Mouse (Mus musculus): Measurements from ENCODE around the gene Hdac1. TPM values are rescaled to one million over a fixed set of nuclear protein-coding genes. Genes with fewer than 3 reads are reported as not detected.
"Not testable (repeated sequence)": the region's sequence is repeated elsewhere in the genome, so short reads cannot be mapped to it uniquely, and the experiment has no call there.

Hdac1 gene
- polyA plus RNA-seq, 1 experiment from 2014 or later: 200 TPM

DNA sequence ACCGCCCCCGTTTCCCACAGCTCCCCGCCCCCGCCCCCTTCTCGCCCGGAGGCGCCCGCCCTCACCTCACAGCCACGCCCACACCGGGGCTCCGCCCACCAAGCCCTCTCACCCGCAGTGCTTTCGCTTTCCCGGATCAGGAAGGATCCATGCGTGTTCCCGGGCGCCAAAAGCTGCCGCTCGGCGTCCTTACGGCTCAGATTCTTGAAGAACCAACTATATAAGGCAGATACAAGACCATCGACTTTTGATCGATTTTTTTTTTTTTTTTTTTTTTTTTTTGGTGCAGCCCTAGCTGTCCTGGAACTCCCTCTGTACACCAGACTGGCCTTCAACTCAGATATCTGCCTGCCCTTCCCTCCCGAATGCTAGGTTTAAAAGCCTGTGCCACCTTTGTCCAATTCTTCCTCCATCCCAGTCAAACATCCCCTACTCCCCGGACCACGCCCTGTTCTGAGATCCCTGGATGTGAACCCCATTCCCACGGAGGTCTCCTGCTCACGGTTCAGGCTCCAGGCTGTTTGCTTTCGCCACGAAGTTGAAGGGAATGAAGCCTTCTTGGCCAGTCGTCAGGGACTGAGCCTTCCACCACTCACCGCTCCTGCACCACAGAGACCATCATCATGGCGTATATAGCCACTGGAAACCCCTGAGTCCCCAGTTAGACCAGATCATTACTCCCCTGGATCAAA lies 14.2 kb upstream of the Hdac1 start:
- Histone ChIP-seq H3K4me2 (replicated peaks) (peak overlapping the region; percentile 87), H3K9ac (peak overlapping the region; percentile 51), H3K4me3 (replicated peaks) (peak overlapping the region; percentile 46), H3K27ac (0 out of 2 replicates have a peak overlapping the region, but pooled peaks have one; percentile 48), H3K9me3 (no peaks in the 10 kb centered on the region), H3K4me1 (replicated peaks) (peaks cover 10% of the 10 kb centered on the region), H3K27me3 (replicated peaks) (no peaks in the 10 kb centered on the region), H3K36me3 (no peaks in the 10 kb centered on the region)
- ATAC-seq: peak; percentile 93
- 5% methylated on average over 33 of the region's 33 CpGs for WGBS

- H3K4me1 ChIP-seq (replicated peaks): peaks cover 10% of the 10 kb centered on the region
- H3K4me3 ChIP-seq (replicated peaks): peak overlapping the region; percentile 46
- peak overlapping the region; percentile 7; the same call in 1 of the 2 replicates for H3K27ac ChIP-seq
- H3K9ac ChIP-seq: peak overlapping the region; percentile 51
- H3K4me2 ChIP-seq (replicated peaks): peak overlapping the region; percentile 87
- H3K36me3 ChIP-seq: no peaks in the 10 kb centered on the region
- no peaks in the 10 kb centered on the region for H3K27me3 ChIP-seq (replicated peaks)
- WGBS: under 1% methylated on average over 24 of the region's 24 CpGs
- no peaks in the 10 kb centered on the region for H3K9me3 ChIP-seq
- ATAC-seq: peak; percentile 79
Measured at GRCm38 (mm10) chr4:129555862-129556531, 13.5 kb upstream of the Hdac1 start.

- Histone ChIP-seq H3K4me2 (replicated peaks) (peak overlapping the region; percentile 87), H3K9me3 (no peaks in the 10 kb centered on the region), H3K36me3 (no peaks in the 10 kb centered on the region), H3K9ac (peak overlapping the region; percentile 51), H3K27me3 (replicated peaks) (no peaks in the 10 kb centered on the region), H3K27ac (no peak overlapping the region), H3K4me3 (replicated peaks) (peak overlapping the region; percentile 46), H3K4me1 (replicated peaks) (peaks cover 10% of the 10 kb centered on the region)
- ATAC-seq: peak; percentile 27
- 6% methylated on average over 16 of the region's 16 CpGs for WGBS
Measured at GRCm38 (mm10) chr4:129555421-129555861, 12.9 kb upstream of the Hdac1 start.

- not testable (repeated sequence) for H3K9me3 ChIP-seq; H3K27ac ChIP-seq; H3K4me2 ChIP-seq (replicated peaks); H3K9ac ChIP-seq; H3K36me3 ChIP-seq; ATAC-seq; H3K27me3 ChIP-seq (replicated peaks); H3K4me3 ChIP-seq (replicated peaks)
- peaks cover 10% of the 10 kb centered on the region for H3K4me1 ChIP-seq (replicated peaks)
- WGBS: 85% methylated on average over 6 of the region's 6 CpGs
Measured at GRCm38 (mm10) chr4:129554512-129554911, 12.0 kb upstream of the Hdac1 start.

DNA sequence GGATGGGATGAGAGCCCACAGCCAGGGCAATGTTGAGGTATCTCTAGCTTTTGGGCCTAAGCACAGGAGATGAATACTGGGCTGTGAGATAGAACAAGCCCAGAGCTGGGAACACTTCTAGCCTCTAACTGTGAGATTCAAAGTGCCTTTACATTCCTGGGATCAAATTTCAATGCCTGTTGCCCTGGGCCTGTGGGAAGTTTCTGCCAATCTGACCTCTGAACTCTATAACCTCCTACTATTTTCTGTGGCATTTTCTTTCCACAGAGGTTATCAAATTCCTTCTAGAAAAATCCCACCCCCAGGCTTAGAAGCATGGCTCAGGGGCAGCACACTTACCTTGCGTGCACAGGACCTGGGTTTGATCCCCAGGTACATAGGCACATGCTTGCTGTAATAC lies 7.8 kb upstream of the Hdac1 start:
- Histone ChIP-seq H3K9ac (no peak overlapping the region), H3K4me3 (replicated peaks) (no peak overlapping the region), H3K27ac (no peak overlapping the region), H3K4me2 (replicated peaks) (no peak overlapping the region), H3K27me3 (replicated peaks) (no peaks in the 10 kb centered on the region), H3K9me3 (no peaks in the 10 kb centered on the region), H3K36me3 (no peaks in the 10 kb centered on the region), H3K4me1 (replicated peaks) (no peaks in the 10 kb centered on the region)
- ATAC-seq: no peak
- WGBS: 65% methylated on average over 1 of the region's 1 CpGs

DNA sequence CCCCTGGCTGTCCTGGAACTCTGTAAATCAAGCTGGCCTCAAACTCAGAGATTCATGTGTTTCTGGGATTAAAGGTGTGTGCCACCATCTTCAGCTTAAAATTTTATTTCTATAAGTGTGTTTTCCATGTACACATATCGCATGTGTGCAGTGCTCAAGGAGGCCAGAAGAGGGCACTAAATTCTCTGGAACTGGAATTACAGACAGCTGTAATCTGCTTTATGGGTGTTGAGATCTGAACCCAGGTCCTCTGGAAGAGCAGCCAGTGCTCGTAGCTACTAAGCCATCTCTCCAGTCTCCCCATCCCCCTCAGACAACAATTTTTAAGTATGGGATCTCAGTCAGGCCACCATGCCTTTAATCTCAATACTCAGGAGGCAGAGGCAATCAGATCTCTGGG lies 6.8 kb upstream of the Hdac1 start:
- WGBS: 95% methylated on average over 2 of the region's 2 CpGs
- Histone ChIP-seq H3K27ac (no peak overlapping the region), H3K4me1 (replicated peaks) (no peaks in the 10 kb centered on the region), H3K4me2 (replicated peaks) (no peak overlapping the region), H3K9me3 (no peaks in the 10 kb centered on the region), H3K4me3 (replicated peaks) (no peak overlapping the region), H3K27me3 (replicated peaks) (no peaks in the 10 kb centered on the region), H3K9ac (no peak overlapping the region), H3K36me3 (no peaks in the 10 kb centered on the region)
- ATAC-seq: no peak

GRCm38 (mm10) chr4:129547631-129548030 lies 5.1 kb upstream of the Hdac1 start:
- not testable (repeated sequence) for H3K9me3 ChIP-seq

DNA sequence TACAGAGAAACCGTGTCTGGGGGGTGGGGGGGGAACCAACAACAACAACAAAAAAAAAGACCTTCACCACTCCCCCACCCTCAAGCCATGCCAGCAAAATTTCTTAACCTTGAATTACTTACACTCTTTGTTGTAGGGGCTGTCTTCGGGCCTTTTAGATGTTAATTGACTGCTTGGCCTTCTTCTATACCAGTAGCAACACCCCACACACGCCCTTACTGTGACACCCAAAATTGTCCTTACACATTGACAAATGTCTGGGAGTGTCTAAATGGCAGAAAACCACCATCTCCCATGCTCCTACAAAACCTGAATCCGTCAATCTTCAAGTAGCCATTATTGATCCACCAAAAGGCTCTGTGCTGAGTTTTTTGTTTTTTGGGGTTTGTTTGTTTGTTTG lies 1.6 kb upstream of the Hdac1 start:
- Histone ChIP-seq H3K9ac (no peak overlapping the region), H3K4me2 (replicated peaks) (no peak overlapping the region), H3K9me3 (no peaks in the 10 kb centered on the region), H3K4me1 (replicated peaks) (peaks cover 17% of the 10 kb centered on the region), H3K36me3 (peaks cover 5% of the 10 kb centered on the region; the same call in 1 of the 2 replicates), H3K4me3 (replicated peaks) (no peak overlapping the region), H3K27me3 (replicated peaks) (no peaks in the 10 kb centered on the region), H3K27ac (no peak overlapping the region)
- WGBS: 86% methylated on average over 4 of the region's 4 CpGs
- no peak for ATAC-seq

More at GRCm38 (mm10) chr4:129547631-129548030, 5.1 kb upstream of the Hdac1 start:
- not testable (repeated sequence) for H3K4me1 ChIP-seq (replicated peaks); ATAC-seq; H3K36me3 ChIP-seq; H3K27ac ChIP-seq; H3K4me2 ChIP-seq (replicated peaks); H3K9ac ChIP-seq; H3K27me3 ChIP-seq (replicated peaks); H3K4me3 ChIP-seq (replicated peaks)
- 85% methylated on average over 4 of the region's 4 CpGs for WGBS

GRCm38 (mm10) chr4:129541868-129542591 lies 483 bp downstream of the Hdac1 start:
- ATAC-seq: no peak
- Histone ChIP-seq H3K9ac (peak overlapping the region; percentile 92), H3K4me2 (replicated peaks) (peak overlapping the region; percentile 73)

DNA sequence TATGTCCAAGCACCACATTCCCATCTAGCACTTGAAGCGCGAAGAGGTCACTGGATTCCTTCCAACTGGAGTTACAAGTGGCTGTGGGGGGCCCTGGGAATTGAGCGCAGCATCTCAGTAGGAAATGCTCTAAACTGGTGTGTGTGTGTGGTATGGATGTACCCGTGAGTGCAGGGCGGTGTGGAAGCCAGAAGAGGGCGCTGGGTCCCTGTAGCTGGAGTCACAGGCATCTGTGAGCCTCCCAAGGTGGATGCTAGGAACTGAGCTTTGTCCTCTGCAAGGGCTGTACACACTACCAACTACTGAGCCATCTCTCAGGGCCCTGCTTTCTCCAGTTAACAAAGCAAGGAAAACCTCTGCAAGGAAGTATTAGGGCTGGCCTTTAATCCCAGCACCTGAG lies 2.5 kb downstream of the Hdac1 start:
- ATAC-seq: no peak
- Histone ChIP-seq H3K4me2 (replicated peaks) (no peak overlapping the region), H3K4me1 (replicated peaks) (peaks cover 17% of the 10 kb centered on the region), H3K27ac (no peak overlapping the region), H3K9ac (no peak overlapping the region), H3K4me3 (replicated peaks) (no peak overlapping the region), H3K36me3 (peaks cover 11% of the 10 kb centered on the region), H3K27me3 (replicated peaks) (no peaks in the 10 kb centered on the region), H3K9me3 (no peaks in the 10 kb centered on the region)
- WGBS: 84% methylated on average over 6 of the region's 6 CpGs

More at GRCm38 (mm10) chr4:129541868-129542591, 483 bp downstream of the Hdac1 start:
- under 1% methylated on average over 30 of the region's 30 CpGs for WGBS
- H3K9me3 ChIP-seq: no peaks in the 10 kb centered on the region
- peaks cover 17% of the 10 kb centered on the region for H3K4me1 ChIP-seq (replicated peaks)
- peak overlapping the region; percentile 80 for H3K4me3 ChIP-seq (replicated peaks)
- peaks cover 5% of the 10 kb centered on the region; the same call in 1 of the 2 replicates for H3K36me3 ChIP-seq
- peak overlapping the region; percentile 84 for H3K27ac ChIP-seq
- no peaks in the 10 kb centered on the region for H3K27me3 ChIP-seq (replicated peaks)

- H3K27ac ChIP-seq; H3K4me3 ChIP-seq (replicated peaks); H3K9ac ChIP-seq; H3K4me1 ChIP-seq (replicated peaks); H3K4me2 ChIP-seq (replicated peaks); H3K9me3 ChIP-seq; ATAC-seq; H3K27me3 ChIP-seq (replicated peaks): not testable (repeated sequence)
- H3K36me3 ChIP-seq: peaks cover 38% of the 10 kb centered on the region
- WGBS: 92% methylated on average over 6 of the region's 6 CpGs
Measured at GRCm38 (mm10) chr4:129528901-129529300, 13.6 kb downstream of the Hdac1 start.

- Histone ChIP-seq H3K36me3 (peaks cover 55% of the 10 kb centered on the region), H3K27ac (no peak overlapping the region), H3K27me3 (replicated peaks) (no peaks in the 10 kb centered on the region), H3K4me3 (replicated peaks) (no peak overlapping the region), H3K9ac (no peak overlapping the region), H3K4me2 (replicated peaks) (no peak overlapping the region), H3K4me1 (replicated peaks) (no peaks in the 10 kb centered on the region), H3K9me3 (no peaks in the 10 kb centered on the region)
- ATAC-seq: peak; percentile 41; the same call in 1 of the 2 replicates
- WGBS: 62% methylated on average over 3 of the region's 3 CpGs
Measured at GRCm38 (mm10) chr4:129525889-129526288, 16.6 kb downstream of the Hdac1 start.
